Mouse (Mus musculus) heart, postnatal 0 days (tissue): ENCODE data around the gene 1700013G24Rik.

Experiments used
- CTCF ChIP-seq: IDR thresholded peaks from 2 replicates; pipeline ENCODE4 v1.5.1; 2016; ENCODE audit warnings: antibody characterized with exemption, control low read depth, low read depth
- EP300 ChIP-seq: IDR thresholded peaks from 2 replicates; pipeline ENCODE4 v1.6.1; 2016; ENCODE audit warnings: antibody characterized with exemption, low read depth

DNA sequence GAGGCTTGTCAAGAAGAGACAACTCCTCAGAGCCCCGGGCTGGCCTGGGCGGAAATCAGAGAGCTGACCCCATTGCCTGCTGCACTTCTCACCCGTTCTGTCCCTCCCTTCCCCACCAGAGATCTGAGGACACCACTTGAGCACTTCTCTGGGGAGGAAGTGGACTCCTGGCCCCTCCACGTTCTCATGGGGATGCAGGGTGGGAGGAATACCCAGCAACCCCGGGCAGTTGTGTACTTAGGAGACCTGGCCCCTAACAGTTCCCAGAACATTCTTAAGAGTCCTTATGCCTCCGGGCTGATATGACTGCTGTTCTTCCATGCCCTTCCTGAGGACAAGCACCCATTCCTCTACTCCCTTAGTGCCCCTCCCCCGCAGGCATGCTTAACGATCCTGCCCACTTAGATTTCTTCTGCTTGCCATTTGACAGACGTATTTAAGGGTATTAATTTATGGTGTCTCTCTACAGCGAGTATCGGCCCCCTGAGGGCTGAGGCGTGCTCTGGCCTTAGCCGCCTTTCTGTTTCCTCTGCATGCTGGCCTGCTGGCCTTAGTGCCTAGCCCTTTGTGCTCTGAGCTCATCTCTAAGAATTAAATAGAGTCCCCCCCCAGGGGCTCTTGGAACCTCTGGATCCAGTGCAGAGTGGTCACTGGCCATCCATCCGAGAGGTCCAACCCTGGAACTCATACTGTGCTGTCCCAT is 32.3 kb downstream of the 1700013G24Rik start:
- TF ChIP-seq CTCF (no peak), EP300 (peak; percentile 59; the same call in 1 of the 2 replicates)
